Mouse (Mus musculus) heart, embryonic 14.5 days (tissue): Measurements from ENCODE around the gene Tbc1d5. TPM values are rescaled to one million over a fixed set of nuclear protein-coding genes. Genes with fewer than 3 reads are reported as not detected.

Experiments
- ATAC-seq: fragments of 200-750 bp; cut with Nextera tagmentation; 2 replicates; pipeline ENCODE4 v1.8.0; 2017; ENCODE audit warnings: low read depth, moderate TSS enrichment; ENCODE audit not compliant: insufficient number of reproducible peaks, insufficient read depth, low FRiP score
- H3K27ac ChIP-seq, 2 experiments: fragments of 200-500 bp in 1 of 2; fragments of 300-500 bp in 1 of 2; sonication (generic) in 1 of 2; replicated peaks in 1 of 2; 2 replicates each; pipeline ENCODE4 v1.5.1; 2012 to 2014; ENCODE audit warnings: low read depth in 2 of 2, low read length in 2 of 2, control low read depth in 1 of 2, mild to moderate bottlenecking in 1 of 2, mixed read lengths in 1 of 2; ENCODE audit not compliant: control insufficient read depth in 1 of 2, insufficient read depth in 1 of 2
- H3K27me3 ChIP-seq: fragments of 300-500 bp; sonication (generic); 2 replicates; pipeline ENCODE4 v1.6.1; 2014; ENCODE audit warnings: mild to moderate bottlenecking, low read length, control low read depth; ENCODE audit not compliant: control insufficient read depth, insufficient read depth
- H3K36me3 ChIP-seq: fragments of 300-500 bp; sonication (generic); 2 replicates; pipeline ENCODE4 v1.6.1; 2014; ENCODE audit warnings: mild to moderate bottlenecking, control low read depth, low read length, mixed read lengths; ENCODE audit not compliant: control insufficient read depth, insufficient read depth
- H3K4me1 ChIP-seq, 2 experiments: fragments of 200-500 bp in 1 of 2; fragments of 300-500 bp in 1 of 2; sonication (generic) in 1 of 2; 2 replicates each; pipeline ENCODE4 v1.6.1; 2012 to 2014; ENCODE audit warnings: low read length in 2 of 2, control low read depth in 1 of 2, mixed read lengths in 1 of 2; ENCODE audit not compliant: control insufficient read depth in 2 of 2, insufficient read depth in 2 of 2
- H3K4me2 ChIP-seq: fragments of 300-500 bp; sonication (generic); 2 replicates; pipeline ENCODE4 v1.6.1; 2014; ENCODE audit warnings: mild to moderate bottlenecking, low read length
- H3K4me3 ChIP-seq, 2 experiments: fragments of 200-500 bp in 1 of 2; fragments of 300-500 bp in 1 of 2; sonication (generic) in 1 of 2; 2 replicates each; pipeline ENCODE4 v1.5.1; 2012 to 2014; ENCODE audit warnings: low read length in 2 of 2, mild to moderate bottlenecking in 2 of 2, control low read depth in 1 of 2, low read depth in 1 of 2, moderate library complexity in 1 of 2; ENCODE audit not compliant: control insufficient read depth in 1 of 2, insufficient read depth in 1 of 2
- H3K9ac ChIP-seq: fragments of 300-500 bp; sonication (generic); 2 replicates; pipeline ENCODE4 v1.6.1; 2014; ENCODE audit warnings: mild to moderate bottlenecking, low read length
- H3K9me3 ChIP-seq: fragments of 300-500 bp; sonication (generic); 2 replicates; pipeline ENCODE4 v1.6.1; 2016; ENCODE audit warnings: low read length, control low read depth; ENCODE audit not compliant: control insufficient read depth
- WGBS: fragments of 180-500 bp; shearing (Covaris S2); extraction: QIAGEN DNeasy Blood & Tissue Kit; methylation state at CpG from one replicate; pipeline ENCODE4 v1.1.7; 2014; 5-methylcytosine and 5-hydroxymethylcytosine counted together
- polyA plus RNA-seq: library from polyadenylated mRNA; unstranded; fragments of >200 nt; fragmentation: Nextera tagmentation; extraction: Ambion mirVana; gene quantifications from 2 replicates; pipeline ENCODE4 v1.2.1, GENCODE M21; 2014

The Tbc1d5 gene
- polyA plus RNA-seq, 1 experiment from 2014 or later = 9.6 TPM

DNA sequence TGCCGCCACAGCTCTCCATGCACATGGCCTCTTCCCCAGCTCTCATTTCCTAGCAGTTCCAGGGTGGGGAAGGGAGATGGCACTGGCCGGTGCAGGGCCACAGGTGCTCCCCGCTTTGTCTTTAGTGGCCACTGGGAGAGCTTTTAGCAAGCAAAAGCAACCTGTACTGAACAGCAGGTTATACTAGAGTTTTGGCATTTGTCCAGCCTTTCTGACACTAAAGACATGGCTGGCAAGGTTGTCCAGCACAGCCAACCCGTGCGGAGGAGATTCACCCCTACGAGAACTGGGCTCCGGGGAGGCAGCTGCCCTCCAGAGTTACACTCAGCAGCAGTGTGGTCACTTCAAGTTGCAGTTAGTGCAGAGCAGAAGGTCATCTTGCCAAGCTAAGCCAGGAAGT is 445.8 kb downstream of the Tbc1d5 start:
- Histone ChIP-seq H3K9me3 (no peaks in the 10 kb centered on the region), H3K4me2 (no peak overlapping the region), H3K27me3 (no peaks in the 10 kb centered on the region), H3K4me1 (peaks cover 35 to 43% of the 10 kb centered on the region in 2 experiments), H3K9ac (no peak overlapping the region), H3K27ac (no peak overlapping the region), H3K4me3 (no peak overlapping the region), H3K36me3 (0 out of 2 replicates have a peak, but pooled peaks cover 3% of the 10 kb centered on the region)
- WGBS = 74% methylated on average over 7 of the region's 7 CpGs
- no peak; the same call in 1 of the 2 replicates for ATAC-seq

DNA sequence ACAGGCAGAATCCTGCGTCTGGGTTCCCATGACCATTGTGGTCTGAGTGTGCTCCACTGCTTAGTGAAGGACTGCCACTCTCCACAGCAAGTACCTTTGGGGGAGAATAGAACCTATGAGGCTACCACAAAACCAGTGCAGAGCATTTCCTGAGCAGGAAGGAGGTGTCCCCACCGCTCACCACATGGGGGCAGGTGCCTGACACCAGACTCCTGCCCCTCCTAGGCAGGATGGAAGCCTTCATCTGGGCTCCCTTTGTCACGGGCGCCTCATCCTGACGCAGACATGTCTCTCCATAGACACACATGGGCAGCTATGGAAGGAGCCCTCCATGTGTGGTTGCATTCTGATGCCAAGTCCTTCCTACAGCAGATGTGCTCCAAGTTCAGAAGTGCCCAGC is 447.3 kb downstream of the Tbc1d5 start:
- Histone ChIP-seq H3K36me3 (0 out of 2 replicates have a peak, but pooled peaks cover 3% of the 10 kb centered on the region), H3K4me3 (no peak overlapping the region), H3K9me3 (no peaks in the 10 kb centered on the region), H3K4me2 (no peak overlapping the region), H3K9ac (no peak overlapping the region), H3K27me3 (no peaks in the 10 kb centered on the region), H3K4me1 (peaks cover 28 to 34% of the 10 kb centered on the region in 2 experiments), H3K27ac (no peak overlapping the region)
- 89% methylated on average over 5 of the region's 5 CpGs for WGBS
- no peak for ATAC-seq

DNA sequence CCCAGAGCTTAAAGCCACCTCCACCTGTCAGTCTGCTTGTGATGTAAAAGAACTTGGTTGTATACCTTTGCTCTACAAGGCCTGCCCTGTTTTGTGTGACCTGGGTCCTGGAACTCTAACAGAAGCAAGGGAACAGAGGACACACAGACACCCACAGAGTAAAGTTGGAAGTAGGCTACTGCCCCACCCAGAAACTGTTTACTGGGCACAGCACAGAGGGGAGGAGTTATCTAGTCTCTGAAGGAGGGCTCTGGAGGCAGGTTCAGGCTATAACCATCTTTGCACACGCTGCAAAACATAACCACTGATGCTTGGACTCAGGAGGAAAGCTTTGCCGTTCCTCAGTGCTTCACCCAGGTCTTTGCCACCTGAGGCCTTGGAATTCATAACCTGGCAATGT is 448.3 kb downstream of the Tbc1d5 start:
- Histone ChIP-seq H3K4me3 (no peak overlapping the region), H3K9ac (no peak overlapping the region), H3K4me1 (peaks cover 21 to 24% of the 10 kb centered on the region in 2 experiments), H3K4me2 (no peak overlapping the region), H3K36me3 (0 out of 2 replicates have a peak, but pooled peaks cover 3% of the 10 kb centered on the region), H3K27me3 (no peaks in the 10 kb centered on the region), H3K27ac (no peak overlapping the region), H3K9me3 (no peaks in the 10 kb centered on the region)
- no peak for ATAC-seq
- WGBS = 89% methylated on average over 2 of the region's 2 CpGs

DNA sequence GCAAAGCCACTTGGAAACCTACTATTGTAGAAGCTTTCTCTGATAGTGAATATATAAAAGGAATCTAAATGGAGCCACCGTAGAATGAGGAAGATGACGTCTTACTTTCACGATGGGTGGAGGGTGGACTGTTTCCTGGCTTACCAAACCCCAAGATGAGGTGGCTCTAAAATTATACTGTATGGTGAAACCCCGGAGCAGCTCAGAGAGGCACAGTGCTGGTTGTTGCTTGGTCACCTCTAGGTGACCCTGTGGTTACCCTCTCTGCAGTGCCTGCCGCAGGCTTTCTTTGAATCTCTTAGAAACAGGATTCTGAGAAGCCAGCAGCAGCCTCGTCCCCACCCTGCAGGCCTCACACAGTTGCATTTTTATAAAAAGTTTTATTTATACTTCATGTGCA is 449.6 kb downstream of the Tbc1d5 start:
- Histone ChIP-seq H3K27ac (no peak overlapping the region), H3K9ac (no peak overlapping the region), H3K4me1 (peaks cover 8 to 14% of the 10 kb centered on the region in 2 experiments), H3K27me3 (no peaks in the 10 kb centered on the region), H3K9me3 (no peaks in the 10 kb centered on the region), H3K4me3 (no peak overlapping the region), H3K36me3 (0 out of 2 replicates have a peak, but pooled peaks cover 3% of the 10 kb centered on the region), H3K4me2 (no peak overlapping the region)
- ATAC-seq = no peak
- 81% methylated on average over 6 of the region's 6 CpGs for WGBS

DNA sequence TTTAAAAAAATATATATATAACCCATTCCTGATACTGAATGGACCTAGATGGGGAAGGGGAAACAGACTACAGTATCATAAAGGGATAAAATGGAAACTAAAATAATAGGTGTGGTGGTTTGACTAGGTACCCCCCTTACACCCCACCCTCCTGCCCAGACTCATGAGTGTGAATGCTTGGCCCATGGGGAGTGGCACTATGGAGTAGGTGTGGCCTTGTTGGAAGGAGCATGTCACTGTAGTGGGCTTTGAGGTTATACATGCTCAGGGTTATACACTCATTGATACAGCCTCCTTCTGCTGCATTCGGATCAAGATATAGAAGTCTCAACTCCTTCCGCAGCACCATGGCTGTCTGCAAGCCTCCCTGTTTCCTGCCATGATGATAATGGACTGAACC is 450.1 kb downstream of the Tbc1d5 start:
- Histone ChIP-seq H3K27me3 (no peaks in the 10 kb centered on the region), H3K27ac (no peak overlapping the region), H3K36me3 (0 out of 2 replicates have a peak, but pooled peaks cover under 1% of the 10 kb centered on the region), H3K4me3 (no peak overlapping the region), H3K9me3 (no peaks in the 10 kb centered on the region), H3K4me1 (peaks cover 5 to 17% of the 10 kb centered on the region in 2 experiments), H3K4me2 (no peak overlapping the region), H3K9ac (no peak overlapping the region)
- ATAC-seq = no peak
- 83% methylated on average over 2 of the region's 2 CpGs for WGBS

DNA sequence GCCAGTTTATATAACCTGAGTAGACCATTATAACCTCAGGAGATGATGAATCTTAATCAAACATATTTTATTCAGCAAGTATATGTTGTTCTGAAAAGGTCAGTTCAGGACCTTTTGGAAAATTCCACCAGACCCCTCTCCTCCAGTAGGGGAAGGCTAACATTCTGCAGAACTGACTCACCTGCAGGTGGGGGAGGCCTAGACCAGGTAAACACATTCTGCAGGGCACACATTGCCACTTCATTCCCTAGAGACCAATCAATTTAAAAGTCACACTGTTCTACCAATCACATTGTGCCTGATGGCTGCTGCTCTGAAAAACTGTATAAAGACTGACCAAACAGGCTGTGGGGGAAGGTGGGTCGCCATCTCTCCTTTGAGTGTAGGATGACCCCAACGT is 452.9 kb downstream of the Tbc1d5 start:
- Histone ChIP-seq H3K4me3 (no peak overlapping the region), H3K4me2 (no peak overlapping the region), H3K27ac (no peak overlapping the region), H3K36me3 (no peaks in the 10 kb centered on the region), H3K4me1 (peaks cover 5 to 12% of the 10 kb centered on the region in 2 experiments), H3K27me3 (no peaks in the 10 kb centered on the region), H3K9me3 (no peaks in the 10 kb centered on the region), H3K9ac (no peak overlapping the region)
- 85% methylated on average over 2 of the region's 2 CpGs for WGBS
- no peak for ATAC-seq

DNA sequence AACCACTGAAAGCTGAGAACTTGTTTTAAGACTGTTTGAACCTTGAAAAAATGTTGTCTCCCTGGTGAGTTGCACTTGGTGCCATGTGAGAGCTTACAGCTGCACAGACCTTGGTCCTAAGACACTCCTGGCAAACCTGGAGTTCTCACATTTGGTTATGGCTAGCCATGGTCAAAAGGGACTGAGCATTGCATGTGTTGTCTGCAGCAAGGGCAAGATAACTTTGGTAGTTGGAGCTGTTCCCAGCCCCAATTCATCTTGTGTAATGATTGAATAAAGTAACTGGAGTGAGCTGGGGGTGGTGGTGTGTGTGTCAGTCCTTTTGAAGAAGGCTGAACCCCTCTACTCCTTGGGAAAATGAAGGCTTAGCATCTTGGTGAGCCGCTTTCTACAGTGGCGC is 454.8 kb downstream of the Tbc1d5 start:
- no peaks in the 10 kb centered on the region for H3K36me3 ChIP-seq
- peaks cover 2 to 9% of the 10 kb centered on the region in 2 experiments; a peak in 3 of 4 replicates for H3K4me1 ChIP-seq
- H3K27me3 ChIP-seq = no peaks in the 10 kb centered on the region
- no peak overlapping the region for H3K4me2 ChIP-seq
- ATAC-seq = no peak
- no peak overlapping the region for H3K27ac ChIP-seq
- H3K9ac ChIP-seq = no peak overlapping the region
- H3K4me3 ChIP-seq = no peak overlapping the region
- no peaks in the 10 kb centered on the region for H3K9me3 ChIP-seq
- 76% methylated on average over 2 of the region's 2 CpGs for WGBS

DNA sequence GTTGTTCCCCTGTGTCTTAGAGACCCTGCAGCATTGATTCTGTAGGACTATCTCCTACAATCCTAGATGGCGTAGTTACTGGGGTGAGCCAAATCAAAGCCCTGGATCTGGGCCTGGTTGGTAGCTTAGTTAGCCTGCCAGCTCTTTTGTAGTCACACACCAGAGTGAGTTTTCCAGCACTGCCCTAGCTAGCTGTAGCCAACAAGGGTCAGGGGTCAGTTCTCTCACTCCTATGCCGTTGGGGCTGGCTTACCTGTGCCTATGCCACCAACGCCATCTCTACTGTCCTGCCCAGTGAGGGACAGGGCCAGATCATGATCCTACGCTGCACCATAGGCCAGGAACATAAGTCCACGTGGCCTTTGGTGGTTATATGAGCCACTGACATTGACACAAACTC is 461.6 kb downstream of the Tbc1d5 start:
- Histone ChIP-seq H3K27me3 (no peaks in the 10 kb centered on the region), H3K4me3 (no peak overlapping the region), H3K27ac (no peak overlapping the region), H3K9ac (no peak overlapping the region), H3K36me3 (no peaks in the 10 kb centered on the region), H3K4me1 (no peaks in the 10 kb centered on the region), H3K4me2 (no peak overlapping the region), H3K9me3 (peaks cover 2% of the 10 kb centered on the region; the same call in 1 of the 2 replicates)
- no peak for ATAC-seq
- WGBS = 84% methylated on average over 5 of the region's 5 CpGs
